Mouse (Mus musculus): ENCODE data around the gene Usp53. TPM values are rescaled to one million over a fixed set of nuclear protein-coding genes. Genes with fewer than 3 reads are reported as not detected.

The Usp53 gene
- polyA plus RNA-seq (2015; fragmentation: Nextera tagmentation; extraction: Ambion mirVana) = 2.0 and 3.0 TPM in 2 replicates

DNA sequence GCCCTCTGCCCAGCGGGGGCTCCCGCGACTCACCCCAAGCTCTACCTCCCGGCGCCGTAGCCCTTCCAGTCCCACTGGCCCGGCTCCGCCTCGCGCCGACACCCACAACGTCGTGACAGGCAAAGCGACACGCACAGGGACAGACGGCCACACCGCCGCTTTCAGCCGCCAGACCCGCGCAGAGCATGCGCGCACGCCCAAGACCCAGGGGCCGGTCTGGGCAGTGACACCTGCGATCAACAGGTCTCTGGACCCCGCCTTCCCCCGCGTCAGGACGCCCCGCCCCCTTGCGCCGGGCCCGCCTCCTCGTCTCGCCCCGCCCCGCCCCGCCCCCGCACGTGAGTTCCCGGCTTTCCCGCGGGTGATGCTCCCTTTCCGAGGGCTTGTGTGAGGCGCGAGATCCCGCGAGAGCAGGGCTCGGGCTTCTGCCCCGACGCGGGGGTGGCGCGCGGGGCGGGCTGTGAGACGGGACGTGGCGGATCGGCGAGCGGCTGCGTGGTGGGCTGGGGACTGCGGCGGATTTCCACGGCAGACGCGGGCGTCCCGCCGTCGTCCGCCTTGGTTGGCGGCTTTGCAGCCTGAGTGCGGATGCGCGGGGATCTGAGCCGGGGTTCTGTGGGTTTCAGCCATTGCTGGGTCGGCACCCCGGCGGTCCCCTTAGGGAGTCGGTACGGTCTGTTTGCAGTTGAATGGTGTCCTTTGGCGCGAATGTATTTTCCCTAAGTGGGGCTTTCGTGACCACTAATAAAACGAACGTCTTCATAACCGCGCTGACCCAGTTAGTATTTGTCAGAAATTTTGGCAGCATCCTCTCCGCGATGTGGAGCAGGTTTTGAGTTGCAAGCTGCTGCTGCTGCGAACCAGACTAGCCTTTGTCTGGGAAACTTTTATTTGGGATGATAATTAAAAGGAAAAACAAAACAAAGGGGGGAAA, at the start of gene Usp53:
TSS of gene Usp53 (minus strand) at position 262 of the 934 bp plus-strand sequence.
- H3K4me1 ChIP-seq (ENCODE audit: control insufficient read depth, low read depth, low read length) = peaks cover 14% of the 10 kb centered on the region; the same call in 1 of the 2 replicates
- under 1% methylated on average over 81 of the region's 94 CpGs for WGBS (ENCODE audit: insufficient replicate concordance)

DNA sequence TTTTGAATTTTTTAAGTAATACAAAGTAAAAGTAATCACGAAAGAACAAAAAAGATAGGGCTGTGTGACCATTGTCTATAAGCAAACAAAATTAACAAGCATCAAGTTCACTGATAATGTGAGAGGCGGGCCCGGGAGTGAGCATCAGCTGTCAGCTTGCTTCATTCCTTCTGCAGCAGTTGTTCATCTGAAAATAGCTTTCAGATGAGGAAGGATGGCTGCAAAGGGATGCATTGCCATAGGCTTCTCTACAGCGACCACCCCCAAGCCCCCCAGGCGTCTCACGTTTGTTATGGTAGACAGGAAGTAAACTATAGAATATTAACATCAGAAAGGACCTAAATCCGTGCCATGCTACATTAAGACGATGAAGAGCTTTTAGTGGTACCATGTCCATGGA, 49.5 kb upstream of the Usp53 start:
- Histone ChIP-seq H3K9me3 (replicated peaks; ENCODE audit: control insufficient read depth, low read length) (no peaks in the 10 kb centered on the region), H3K4me1 (ENCODE audit: control insufficient read depth, low read depth, low read length) (no peaks in the 10 kb centered on the region), H3K27me3 (ENCODE audit: control insufficient read depth, insufficient read depth, low read depth, low read length) (no peaks in the 10 kb centered on the region), H3K9ac (ENCODE audit: low read depth, low read length) (no peak overlapping the region), H3K36me3 (ENCODE audit: control insufficient read depth, insufficient read depth) (no peaks in the 10 kb centered on the region), H3K4me2 (ENCODE audit: low read depth, low read length) (no peak overlapping the region), H3K27ac (ENCODE audit: low read length) (no peak overlapping the region), H3K4me3 (ENCODE audit: low read depth, low read length) (no peak overlapping the region)
- 65% methylated on average over 8 of the region's 8 CpGs for WGBS (ENCODE audit: insufficient replicate concordance)
- no peak for ATAC-seq (ENCODE audit: low read depth)

More for the DNA sequence above, at the start of gene Usp53:
- H3K4me2 ChIP-seq (ENCODE audit: low read depth, low read length) = peak within 1 kb of the TSS; percentile 96
- peak within 1 kb of the TSS; percentile 83 for H3K4me3 ChIP-seq (ENCODE audit: low read depth, low read length)
- H3K9me3 ChIP-seq (replicated peaks; ENCODE audit: control insufficient read depth, low read length) = no peaks in the 10 kb centered on the region
- no peaks in the 10 kb centered on the region for H3K36me3 ChIP-seq (ENCODE audit: control insufficient read depth, insufficient read depth)
- ATAC-seq (ENCODE audit: low read depth) = peak; percentile 97
- H3K9ac ChIP-seq (ENCODE audit: low read depth, low read length) = peak within 1 kb of the TSS; percentile 82
- H3K27ac ChIP-seq (ENCODE audit: low read length) = peak within 1 kb of the TSS; percentile 93
- H3K27me3 ChIP-seq (ENCODE audit: control insufficient read depth, insufficient read depth, low read depth, low read length) = no peaks in the 10 kb centered on the region

DNA sequence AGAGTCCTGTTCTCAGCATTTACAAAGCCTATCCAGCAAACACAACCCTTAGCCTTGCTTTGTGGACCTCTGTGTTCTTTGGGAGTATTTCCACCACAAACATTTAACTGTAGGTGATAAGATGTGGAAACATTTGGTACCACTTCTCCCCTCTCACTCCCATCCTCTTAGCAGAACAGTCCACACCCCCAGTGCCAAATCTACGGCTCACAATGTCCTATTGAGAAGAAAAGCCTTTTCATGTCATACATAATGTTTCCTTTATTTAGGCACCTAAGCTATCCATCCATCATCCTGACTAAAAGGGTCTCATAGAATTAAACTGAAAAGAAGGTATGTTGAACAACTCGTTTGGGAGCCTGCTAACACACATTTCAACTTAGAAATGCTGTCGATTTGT, 41.3 kb upstream of the Usp53 start:
- no peaks in the 10 kb centered on the region; the same call in 1 of the 2 replicates for H3K9me3 ChIP-seq (replicated peaks; ENCODE audit: control insufficient read depth, low read length)
- no peak overlapping the region for H3K4me2 ChIP-seq (ENCODE audit: low read depth, low read length)
- no peak overlapping the region for H3K9ac ChIP-seq (ENCODE audit: low read depth, low read length)
- WGBS (ENCODE audit: insufficient replicate concordance) = 67% methylated on average over 3 of the region's 3 CpGs
- H3K27ac ChIP-seq (ENCODE audit: low read length) = no peak overlapping the region
- no peaks in the 10 kb centered on the region for H3K36me3 ChIP-seq (ENCODE audit: control insufficient read depth, insufficient read depth)
- H3K4me3 ChIP-seq (ENCODE audit: low read depth, low read length) = no peak overlapping the region
- no peaks in the 10 kb centered on the region for H3K27me3 ChIP-seq (ENCODE audit: control insufficient read depth, insufficient read depth, low read depth, low read length)
- no peak for ATAC-seq (ENCODE audit: low read depth)
- no peaks in the 10 kb centered on the region for H3K4me1 ChIP-seq (ENCODE audit: control insufficient read depth, low read depth, low read length)

DNA sequence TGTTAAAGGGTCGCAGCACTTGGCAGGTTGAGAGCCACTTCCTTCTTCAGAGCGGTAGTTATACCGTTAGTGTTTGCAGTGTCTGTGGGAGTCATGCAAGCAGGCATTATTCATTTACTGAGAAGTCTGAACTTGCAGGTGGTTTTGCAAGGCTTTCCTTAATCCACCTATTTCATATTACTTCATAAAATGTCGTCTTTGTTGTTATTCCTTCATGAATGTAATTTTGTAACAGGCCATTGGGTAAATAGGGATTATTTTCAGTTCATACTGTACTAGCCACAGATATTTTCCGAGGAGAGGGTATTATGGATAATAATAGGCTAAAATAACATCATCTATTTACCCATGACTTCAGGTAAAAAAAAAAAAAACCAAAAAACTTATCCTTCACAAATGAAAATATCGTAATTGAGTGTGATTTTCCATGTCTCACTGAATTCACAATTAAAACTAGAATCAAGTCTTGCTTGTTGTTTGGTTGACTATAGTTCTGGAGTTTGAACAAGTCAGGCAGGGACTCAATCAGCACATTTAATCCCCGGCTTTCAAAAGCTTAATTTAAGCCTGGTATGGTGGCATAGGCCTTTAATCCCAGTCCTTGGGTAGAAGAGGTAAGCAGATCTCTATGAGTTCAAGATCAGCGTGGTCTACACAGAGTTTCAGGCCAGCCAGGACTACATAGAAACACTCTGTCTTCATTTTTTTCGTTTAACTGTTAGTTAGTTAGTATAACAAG, 40.4 kb upstream of the Usp53 start:
- Histone ChIP-seq H3K27me3 (ENCODE audit: control insufficient read depth, insufficient read depth, low read depth, low read length) (no peaks in the 10 kb centered on the region), H3K9me3 (replicated peaks; ENCODE audit: control insufficient read depth, low read length) (no peaks in the 10 kb centered on the region; the same call in 1 of the 2 replicates), H3K36me3 (ENCODE audit: control insufficient read depth, insufficient read depth) (no peaks in the 10 kb centered on the region), H3K9ac (ENCODE audit: low read depth, low read length) (no peak overlapping the region), H3K4me1 (ENCODE audit: control insufficient read depth, low read depth, low read length) (no peaks in the 10 kb centered on the region), H3K4me2 (ENCODE audit: low read depth, low read length) (no peak overlapping the region), H3K4me3 (ENCODE audit: low read depth, low read length) (no peak overlapping the region), H3K27ac (ENCODE audit: low read length) (no peak overlapping the region)
- no peak for ATAC-seq (ENCODE audit: low read depth)
- 43% methylated on average over 9 of the region's 9 CpGs for WGBS (ENCODE audit: insufficient replicate concordance)

DNA sequence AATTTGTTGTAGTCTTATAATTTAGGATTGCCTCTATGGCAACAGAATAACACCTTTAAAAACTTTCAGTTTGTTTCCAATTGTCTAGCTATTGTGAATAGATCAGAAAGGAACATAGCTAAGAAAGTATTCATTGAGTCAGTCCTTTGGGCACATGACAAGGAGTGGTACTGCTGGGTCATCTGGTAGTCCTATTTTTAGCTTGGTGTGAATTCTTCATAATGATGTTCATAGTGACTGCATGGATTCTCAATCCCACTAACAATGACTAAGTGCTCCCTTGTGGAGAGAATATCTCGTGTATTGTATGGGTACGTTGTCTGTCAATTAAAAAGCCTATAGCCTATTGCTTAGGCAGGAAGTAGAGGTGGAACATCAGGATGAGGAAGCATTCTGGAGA, 34.5 kb upstream of the Usp53 start:
- Histone ChIP-seq H3K27me3 (ENCODE audit: control insufficient read depth, insufficient read depth, low read depth, low read length) (no peaks in the 10 kb centered on the region), H3K4me3 (ENCODE audit: low read depth, low read length) (no peak overlapping the region), H3K27ac (ENCODE audit: low read length) (no peak overlapping the region), H3K9ac (ENCODE audit: low read depth, low read length) (no peak overlapping the region), H3K36me3 (ENCODE audit: control insufficient read depth, insufficient read depth) (no peaks in the 10 kb centered on the region), H3K4me2 (ENCODE audit: low read depth, low read length) (no peak overlapping the region), H3K4me1 (ENCODE audit: control insufficient read depth, low read depth, low read length) (no peaks in the 10 kb centered on the region), H3K9me3 (replicated peaks; ENCODE audit: control insufficient read depth, low read length) (no peaks in the 10 kb centered on the region)
- 63% methylated on average over 2 of the region's 2 CpGs for WGBS (ENCODE audit: insufficient replicate concordance)
- no peak for ATAC-seq (ENCODE audit: low read depth)

DNA sequence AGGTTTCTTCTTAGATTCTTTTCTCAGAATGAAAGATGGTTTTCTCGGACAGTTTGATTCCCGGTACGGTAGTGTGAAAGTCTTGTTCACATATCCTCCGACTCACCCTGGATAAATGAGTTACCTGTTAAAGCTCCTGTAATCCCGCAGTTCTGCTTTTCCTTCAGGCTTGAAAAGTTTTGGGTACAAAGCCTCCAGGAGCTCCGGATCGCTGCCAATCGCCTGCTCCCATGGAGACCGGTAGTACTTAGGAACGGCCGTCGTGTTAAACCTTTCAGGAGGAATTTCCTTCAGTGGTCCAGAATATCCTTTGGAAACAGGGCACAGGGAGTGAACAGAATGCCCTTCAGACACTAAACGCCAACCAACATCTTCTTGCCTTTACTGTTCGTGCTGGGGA, 29.2 kb upstream of the Usp53 start:
- H3K36me3 ChIP-seq (ENCODE audit: control insufficient read depth, insufficient read depth) = no peaks in the 10 kb centered on the region
- no peak overlapping the region for H3K9ac ChIP-seq (ENCODE audit: low read depth, low read length)
- no peaks in the 10 kb centered on the region for H3K9me3 ChIP-seq (replicated peaks; ENCODE audit: control insufficient read depth, low read length)
- H3K4me2 ChIP-seq (ENCODE audit: low read depth, low read length) = no peak overlapping the region
- no peak for ATAC-seq (ENCODE audit: low read depth)
- WGBS (ENCODE audit: insufficient replicate concordance) = 79% methylated on average over 14 of the region's 14 CpGs
- no peaks in the 10 kb centered on the region for H3K4me1 ChIP-seq (ENCODE audit: control insufficient read depth, low read depth, low read length)
- H3K27ac ChIP-seq (ENCODE audit: low read length) = no peak overlapping the region
- no peaks in the 10 kb centered on the region for H3K27me3 ChIP-seq (ENCODE audit: control insufficient read depth, insufficient read depth, low read depth, low read length)
- no peak overlapping the region for H3K4me3 ChIP-seq (ENCODE audit: low read depth, low read length)

DNA sequence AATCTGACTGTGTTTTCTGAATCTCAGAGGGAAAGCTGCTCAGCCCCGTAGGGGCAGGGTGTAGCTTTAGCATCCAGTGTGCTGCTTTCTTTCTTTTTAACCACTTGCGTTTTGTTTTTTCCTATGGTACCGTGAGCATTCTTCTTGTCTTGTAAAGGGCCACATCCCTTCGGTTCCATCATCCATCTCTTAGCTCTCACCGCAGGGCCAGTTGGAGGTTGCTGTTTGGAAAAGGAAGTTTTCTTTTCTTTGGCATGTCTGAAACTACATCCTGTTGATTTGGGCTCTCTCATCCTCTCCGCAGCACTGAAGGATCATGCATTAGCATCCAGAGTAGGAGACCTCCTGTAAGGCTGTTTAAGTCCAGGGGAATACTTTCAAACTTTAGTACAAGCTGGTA, 25.1 kb upstream of the Usp53 start:
- H3K4me1 ChIP-seq (ENCODE audit: control insufficient read depth, low read depth, low read length) = no peaks in the 10 kb centered on the region
- no peak overlapping the region for H3K27ac ChIP-seq (ENCODE audit: low read length)
- no peak overlapping the region for H3K4me3 ChIP-seq (ENCODE audit: low read depth, low read length)
- WGBS (ENCODE audit: insufficient replicate concordance) = 27% methylated on average over 6 of the region's 6 CpGs
- no peak overlapping the region for H3K4me2 ChIP-seq (ENCODE audit: low read depth, low read length)
- no peak overlapping the region for H3K9ac ChIP-seq (ENCODE audit: low read depth, low read length)
- no peaks in the 10 kb centered on the region for H3K27me3 ChIP-seq (ENCODE audit: control insufficient read depth, insufficient read depth, low read depth, low read length)
- H3K36me3 ChIP-seq (ENCODE audit: control insufficient read depth, insufficient read depth) = no peaks in the 10 kb centered on the region
- no peak for ATAC-seq (ENCODE audit: low read depth)
- H3K9me3 ChIP-seq (replicated peaks; ENCODE audit: control insufficient read depth, low read length) = no peaks in the 10 kb centered on the region

DNA sequence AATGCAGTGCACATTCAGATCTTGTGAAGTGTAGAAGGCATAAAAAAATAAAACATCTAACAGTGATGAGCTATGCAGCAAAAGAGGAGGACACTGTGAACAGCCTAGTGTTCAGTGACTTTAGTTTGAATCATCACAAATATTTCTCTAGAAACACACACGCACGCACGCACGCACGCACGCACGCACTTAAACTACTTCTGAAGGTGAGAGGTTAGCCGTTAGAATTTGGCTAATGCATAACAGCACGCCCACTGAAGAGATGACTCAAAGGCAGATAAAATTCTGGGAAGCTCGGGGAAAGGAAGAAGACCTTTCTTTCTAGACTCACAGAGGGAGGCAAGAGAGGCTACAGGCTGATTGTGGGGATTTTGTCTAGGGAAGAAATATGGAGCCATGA, 23.1 kb upstream of the Usp53 start:
- no peak overlapping the region for H3K4me2 ChIP-seq (ENCODE audit: low read depth, low read length)
- no peak overlapping the region for H3K9ac ChIP-seq (ENCODE audit: low read depth, low read length)
- WGBS (ENCODE audit: insufficient replicate concordance) = 74% methylated on average over 10 of the region's 10 CpGs
- no peaks in the 10 kb centered on the region for H3K4me1 ChIP-seq (ENCODE audit: control insufficient read depth, low read depth, low read length)
- no peak for ATAC-seq (ENCODE audit: low read depth)
- H3K9me3 ChIP-seq (replicated peaks; ENCODE audit: control insufficient read depth, low read length) = no peaks in the 10 kb centered on the region
- no peak overlapping the region for H3K4me3 ChIP-seq (ENCODE audit: low read depth, low read length)
- H3K27me3 ChIP-seq (ENCODE audit: control insufficient read depth, insufficient read depth, low read depth, low read length) = no peaks in the 10 kb centered on the region
- no peak overlapping the region for H3K27ac ChIP-seq (ENCODE audit: low read length)
- H3K36me3 ChIP-seq (ENCODE audit: control insufficient read depth, insufficient read depth) = no peaks in the 10 kb centered on the region

DNA sequence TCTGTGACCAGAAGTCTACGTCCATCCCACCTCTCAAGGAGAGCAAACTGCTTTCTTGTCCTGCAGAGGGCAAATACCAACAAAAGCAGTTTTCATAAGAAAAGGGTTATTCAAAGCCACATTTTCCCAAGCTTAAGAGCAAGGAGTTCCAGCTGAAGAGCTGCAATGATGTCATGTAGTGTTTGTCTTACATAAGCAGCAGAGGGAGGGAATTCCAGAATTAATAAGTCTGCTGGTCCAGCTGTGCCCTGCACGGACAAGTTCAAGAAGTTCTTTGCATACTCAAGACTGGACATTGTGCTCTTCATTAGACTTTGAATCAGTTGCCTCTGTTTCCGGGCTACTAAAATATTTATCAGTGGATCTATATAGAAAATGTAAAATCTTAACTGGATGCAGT, 16.7 kb upstream of the Usp53 start:
- Histone ChIP-seq H3K4me3 (ENCODE audit: low read depth, low read length) (no peak overlapping the region), H3K4me2 (ENCODE audit: low read depth, low read length) (no peak overlapping the region), H3K27ac (ENCODE audit: low read length) (no peak overlapping the region), H3K27me3 (ENCODE audit: control insufficient read depth, insufficient read depth, low read depth, low read length) (no peaks in the 10 kb centered on the region), H3K36me3 (ENCODE audit: control insufficient read depth, insufficient read depth) (no peaks in the 10 kb centered on the region), H3K9ac (ENCODE audit: low read depth, low read length) (no peak overlapping the region), H3K9me3 (replicated peaks; ENCODE audit: control insufficient read depth, low read length) (no peaks in the 10 kb centered on the region), H3K4me1 (ENCODE audit: control insufficient read depth, low read depth, low read length) (no peaks in the 10 kb centered on the region)
- 52% methylated on average over 3 of the region's 3 CpGs for WGBS (ENCODE audit: insufficient replicate concordance)
- no peak for ATAC-seq (ENCODE audit: low read depth)
